Mouse (Mus musculus) megakaryocyte progenitor cell, adult 5-6 weeks (primary cell): ENCODE measurements at regions not wholly inside any gene's neighbourhood (a gene's known extent, or its start where the extent isn't known, plus 50 kb on each side); places are given as distances from the start of the nearest gene placed in this dataset.
A peak's percentile ranks its signal among the peaks of the same experiment; 100 is the strongest.

Experiments
- ATAC-seq: replicated peaks from 2 replicates; pipeline ENCODE4 v1.8.0; 2016; ENCODE audit warnings: mild to moderate bottlenecking, moderate TSS enrichment, inconsistent platforms; ENCODE audit not compliant: poor library complexity

- ATAC-seq: no peak
Observed at GRCm38 (mm10) chr6:35458250-35458649, 81.4 kb downstream of the Mtpn start.

DNA sequence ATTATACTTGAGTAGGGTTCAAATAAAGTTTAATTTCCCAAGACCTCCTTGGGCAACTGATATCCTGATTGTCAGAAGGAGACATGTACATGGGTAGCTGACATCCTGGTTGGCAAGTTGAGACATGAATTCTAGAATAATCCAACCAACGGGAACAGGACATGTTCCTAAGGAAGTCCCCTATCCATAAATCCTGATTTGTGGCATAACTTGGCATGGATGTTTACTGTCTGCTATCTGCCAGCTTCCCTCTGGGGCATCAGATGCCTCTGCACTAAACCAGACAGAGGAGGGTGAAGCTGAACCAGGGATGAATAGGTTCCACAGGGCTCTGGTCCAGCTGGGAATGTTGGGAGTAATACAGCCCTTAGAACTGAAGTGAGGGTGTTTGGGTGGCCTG is 94.7 kb downstream of the Mtpn start:
- no peak for ATAC-seq

DNA sequence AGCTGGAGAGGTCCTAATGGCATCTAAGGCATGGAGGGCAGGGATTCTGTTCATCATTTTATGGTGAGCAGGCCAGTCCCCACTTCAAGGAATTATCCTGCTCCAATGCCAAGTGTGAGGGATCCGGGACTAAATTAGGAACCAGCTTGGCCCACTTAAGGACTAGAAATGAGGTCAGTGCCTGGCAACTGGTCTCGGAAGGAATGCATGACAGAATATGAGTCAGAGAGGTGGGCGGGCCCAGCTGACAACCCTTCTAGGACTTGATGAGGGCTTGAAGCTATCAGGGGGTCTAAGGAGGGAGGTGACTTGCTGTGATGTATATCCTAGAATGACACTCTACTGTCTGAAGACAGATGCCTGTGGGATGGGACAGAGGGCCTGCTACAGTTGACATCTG is 100.4 kb upstream of the Fam180a start:
- ATAC-seq: no peak

- no peak for ATAC-seq
Observed at GRCm38 (mm10) chr6:35424521-35424920, 98.6 kb upstream of the Fam180a start.

- ATAC-seq: no peak
Observed at GRCm38 (mm10) chr6:35420924-35421323, 95.0 kb upstream of the Fam180a start.

DNA sequence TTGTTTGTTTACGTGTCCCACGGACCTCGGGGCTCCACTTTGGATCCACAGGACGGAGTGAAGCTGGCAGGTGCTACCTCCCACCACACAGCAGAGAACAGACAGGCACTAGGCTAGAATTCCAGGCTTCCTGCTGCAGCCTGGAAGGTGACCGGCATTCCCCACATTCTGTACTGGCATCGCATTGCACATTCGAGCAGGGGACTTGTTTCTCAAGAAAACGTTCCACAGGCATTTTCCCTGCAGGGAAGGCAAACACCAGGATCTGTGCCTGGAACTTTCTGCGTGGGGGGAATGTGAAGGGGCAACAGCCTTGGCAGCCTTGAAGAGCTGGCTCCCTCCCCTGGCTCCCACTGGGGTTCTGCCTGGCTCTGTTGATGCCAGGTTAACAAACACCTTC is 79.1 kb upstream of the Fam180a start:
- no peak for ATAC-seq

DNA sequence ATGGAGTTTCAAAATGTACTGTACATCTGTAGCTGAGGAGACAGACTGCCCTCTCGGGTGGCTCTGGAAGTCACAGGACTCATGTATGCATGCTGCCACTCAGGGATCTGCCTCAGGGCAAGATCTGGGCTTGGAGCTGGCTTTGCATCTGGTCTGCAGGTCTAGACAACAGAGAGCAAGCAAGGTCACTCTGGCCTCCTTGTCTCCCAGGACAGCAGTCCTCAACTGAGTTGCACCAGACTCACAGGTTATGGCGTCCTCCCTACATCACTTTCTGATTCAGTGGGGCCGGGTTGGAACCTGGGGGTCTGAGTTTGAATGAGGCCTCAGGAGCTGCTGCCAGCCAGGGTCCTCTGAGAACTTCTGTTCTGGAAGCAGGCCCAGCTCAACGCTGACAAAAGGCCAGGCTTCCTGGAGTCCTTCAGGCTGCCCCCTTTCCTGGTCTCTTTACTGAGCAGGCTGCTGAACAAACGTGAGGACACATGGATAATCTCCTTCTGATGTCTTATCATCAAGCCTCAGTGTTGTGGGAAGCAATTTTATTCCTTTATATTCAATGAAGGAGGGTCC is 77.5 kb upstream of the Fam180a start:
- no peak for ATAC-seq

DNA sequence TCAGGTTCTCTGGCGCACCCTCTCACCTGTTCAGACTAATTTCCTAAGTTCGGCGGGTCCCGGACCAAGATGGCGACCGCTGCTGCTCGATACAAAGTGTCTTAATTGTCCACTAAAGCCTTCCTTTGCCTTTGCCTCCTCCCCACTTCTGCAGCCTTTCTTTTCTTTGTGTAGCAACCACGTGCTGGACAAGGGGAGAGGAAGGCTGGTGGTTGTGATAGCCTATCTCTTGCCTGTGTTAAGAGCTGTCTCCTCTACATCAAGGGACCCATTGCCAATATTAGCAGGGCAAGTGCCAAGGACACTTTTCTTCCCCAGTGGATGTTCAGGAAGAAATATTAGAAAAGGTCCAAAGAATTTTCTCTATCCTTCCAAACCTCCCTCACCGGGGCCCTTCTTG is 69.8 kb upstream of the Fam180a start:
- no peak for ATAC-seq

- ATAC-seq: no peak
Observed at GRCm38 (mm10) chr6:35388827-35389226, 62.9 kb upstream of the Fam180a start.

- ATAC-seq: no peak
Observed at GRCm38 (mm10) chr6:35381536-35381935, 55.6 kb upstream of the Fam180a start.

- peak; percentile 76 for ATAC-seq
Observed at GRCm38 (mm10) chr6:35380721-35381466, 55.0 kb upstream of the Fam180a start.

GRCm38 (mm10) chr6:35379890-35380289 is 53.9 kb upstream of the Fam180a start:
- ATAC-seq: peak; percentile 98

DNA sequence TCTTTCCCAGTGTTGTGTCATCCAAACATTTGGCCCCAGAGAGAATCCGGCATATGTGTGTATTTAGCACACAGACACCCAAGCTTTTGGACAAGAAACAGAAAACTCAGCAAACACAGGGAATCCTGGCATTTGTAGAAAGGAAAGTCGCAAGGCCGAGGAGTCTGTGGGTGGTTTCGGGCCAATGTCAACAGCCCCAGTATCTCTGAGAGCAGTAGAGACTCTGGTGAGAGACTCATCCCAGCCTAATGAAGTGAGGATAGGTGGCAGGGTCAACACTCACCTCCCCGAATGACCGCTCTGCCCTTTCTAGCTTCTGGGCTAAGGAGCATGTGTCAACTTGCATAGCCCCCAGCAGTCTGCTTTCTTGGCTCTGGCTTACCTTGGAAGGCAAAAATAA is 52.9 kb upstream of the Fam180a start:
- no peak for ATAC-seq

- ATAC-seq: no peak
Observed at GRCm38 (mm10) chr6:35377535-35377934, 51.6 kb upstream of the Fam180a start.

DNA sequence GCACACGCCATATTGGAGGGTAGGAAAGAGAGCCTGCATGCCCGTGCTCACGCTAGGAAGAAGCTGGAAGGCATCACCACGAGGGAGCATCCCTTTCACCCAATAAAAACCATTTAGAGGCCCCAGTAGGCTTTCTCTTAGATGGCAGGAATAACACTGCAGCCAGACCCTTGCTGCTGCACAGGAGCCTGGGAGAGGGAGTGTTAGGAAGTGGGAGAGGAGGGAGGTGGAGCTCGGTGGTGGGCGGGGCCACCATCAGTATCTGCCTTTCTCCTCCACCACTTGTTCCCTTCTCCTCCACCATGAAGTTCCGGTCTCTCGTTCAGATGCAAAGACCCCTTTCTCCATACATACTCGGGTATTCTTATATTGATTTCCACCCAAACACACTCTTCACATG is 50.6 kb upstream of the Fam180a start:
- no peak for ATAC-seq
